Mouse (Mus musculus) liver, adult (tissue): ENCODE measurements around the gene Togaram2.

Experiments used
- GATA4 ChIP-seq: IDR thresholded peaks from 2 replicates; pipeline ENCODE4 v1.6.1; 2014; ENCODE audit warnings: mild to moderate bottlenecking, low read length; ENCODE audit not compliant: insufficient replicate concordance

Togaram2 gene

GRCm38 (mm10) chr17:71698619-71698956 is 25.5 kb downstream of the Togaram2 start:
- no peak for TF ChIP-seq GATA4

- TF ChIP-seq GATA4, result no peak
These were observed 32.1 kb downstream of the Togaram2 start for GRCm38 (mm10) chr17:71705113-71705512.

GRCm38 (mm10) chr17:71705550-71706480 is 32.8 kb downstream of the Togaram2 start:
- no peak for TF ChIP-seq GATA4

- no peak for TF ChIP-seq GATA4
These were observed 34.7 kb downstream of the Togaram2 start for GRCm38 (mm10) chr17:71707715-71708114.

GRCm38 (mm10) chr17:71712279-71712678 is 39.2 kb downstream of the Togaram2 start:
- no peak for TF ChIP-seq GATA4

GRCm38 (mm10) chr17:71715034-71715433 is 42.0 kb downstream of the Togaram2 start:
- no peak for TF ChIP-seq GATA4

GRCm38 (mm10) chr17:71717881-71718625 is 45.0 kb downstream of the Togaram2 start:
- no peak for TF ChIP-seq GATA4

GRCm38 (mm10) chr17:71720434-71720833 is 47.4 kb downstream of the Togaram2 start:
- TF ChIP-seq GATA4, result no peak

GRCm38 (mm10) chr17:71721019-71721418 is 48.0 kb downstream of the Togaram2 start:
- TF ChIP-seq GATA4, result no peak

GRCm38 (mm10) chr17:71730655-71731054 is 57.6 kb downstream of the Togaram2 start:
- TF ChIP-seq GATA4, result no peak

- TF ChIP-seq GATA4, result no peak
These were observed 63.4 kb downstream of the Togaram2 start for GRCm38 (mm10) chr17:71736442-71736841.

GRCm38 (mm10) chr17:71742156-71742555 is 69.1 kb downstream of the Togaram2 start:
- no peak for TF ChIP-seq GATA4

GRCm38 (mm10) chr17:71742935-71743334 is 69.9 kb downstream of the Togaram2 start:
- no peak for TF ChIP-seq GATA4

GRCm38 (mm10) chr17:71746114-71746513 is 73.1 kb downstream of the Togaram2 start:
- TF ChIP-seq GATA4, result no peak

- TF ChIP-seq GATA4, result no peak
These were observed 74.5 kb downstream of the Togaram2 start for GRCm38 (mm10) chr17:71747561-71747960.

GRCm38 (mm10) chr17:71749616-71750168 is 76.6 kb downstream of the Togaram2 start:
- TF ChIP-seq GATA4, result no peak
